Mouse (Mus musculus) macrophage (primary cell): Measurements from ENCODE around the gene B230118H07Rik. TPM values are rescaled to one million over a fixed set of nuclear protein-coding genes. Genes with fewer than 3 reads are reported as not detected.

Source experiments
- H3K27ac ChIP-seq: fragments of 350-480 bp; formaldehyde crosslinking; 2 replicates; pipeline ENCODE4 v1.9.0; 2021
- H3K36me3 ChIP-seq: fragments of 350-480 bp; formaldehyde crosslinking; 2 replicates; pipeline ENCODE4 v1.9.0; 2021; ENCODE audit errors: inconsistent target
- H3K4me3 ChIP-seq: fragments of 350-480 bp; formaldehyde crosslinking; 2 replicates; pipeline ENCODE4 v1.9.0; 2021; ENCODE audit errors: inconsistent target
- H3K79me2 ChIP-seq: fragments of 350-480 bp; formaldehyde crosslinking; 2 replicates; pipeline ENCODE4 v1.9.0; 2021; ENCODE audit errors: inconsistent target
- WGBS: methylation state at CpG from one replicate; pipeline ENCODE4 v1.1.7; 2026; ENCODE audit warnings: inconsistent platforms; ENCODE audit not compliant: missing documents; 5-methylcytosine and 5-hydroxymethylcytosine counted together
- polyA plus RNA-seq: library from polyadenylated mRNA; stranded (reverse); fragments of 250-400 nt; gene quantifications from 3 replicates; pipeline ENCODE4 v1.2.4, GENCODE M21; 2018; ENCODE audit warnings: inconsistent platforms
- total RNA-seq, 78 experiments: library from RNA; depleted of rRNA; stranded (reverse); fragments of 250-400 nt; gene quantifications; 1 replicate in 9 of 78; 2 replicates in 24 of 78; 3 replicates in 43 of 78; 4 replicates in 2 of 78; pipeline ENCODE4 v1.2.4; 2018; ENCODE audit warnings: inconsistent platforms in 56 of 78

B230118H07Rik gene
- 10 to 100 TPM in 7 of 26 experiments, 1 to 10 TPM in 19; 1.1 to 16.5 (median 6.7) TPM for total RNA-seq (2018; cell fraction: chromatin; rRNA removed)
- total RNA-seq (2018; cell fraction: cytosol; rRNA removed): 10 to 100 TPM; 12.7 to 22.0 (median 16.0) TPM
- 10 to 100 TPM in 4 of 26 experiments, 1 to 10 TPM in 22; 1.6 to 14.3 (median 6.2) TPM for total RNA-seq (2018; cell fraction: nucleus; rRNA removed)
- 15.3 to 35.9 TPM (median 23.0 TPM) in 3 replicates for polyA plus RNA-seq

DNA sequence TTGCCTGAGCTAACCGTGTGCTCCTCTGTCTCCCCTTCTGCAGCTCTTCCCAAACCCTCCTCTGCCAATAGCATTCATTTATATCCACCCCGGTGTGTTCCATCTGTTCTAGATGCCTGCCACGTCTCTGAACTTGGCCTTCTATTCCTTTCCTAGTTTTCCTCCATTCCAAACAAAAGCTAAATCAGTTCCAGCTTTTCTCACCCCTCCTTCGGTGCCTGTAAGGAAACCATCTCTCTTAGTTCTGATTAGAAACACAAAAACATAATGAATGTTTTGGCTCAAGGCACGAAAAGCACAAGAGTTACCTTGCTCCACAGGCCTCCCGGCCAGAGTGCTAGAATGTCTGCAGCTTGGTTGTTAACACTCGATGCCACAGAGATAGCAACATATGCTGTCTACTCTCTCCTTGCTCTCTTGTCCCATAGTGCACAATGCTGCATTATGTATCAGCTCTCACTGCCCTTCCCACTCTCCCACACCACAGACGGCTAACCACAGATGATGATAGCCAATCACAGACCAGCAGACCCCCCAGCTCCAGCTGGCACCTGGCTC, at the start of gene B230118H07Rik, which contains the start of gene Rag1:
TSS of gene B230118H07Rik (minus strand) at position 419 of the 558 bp plus-strand sequence.
TSS of gene Rag1 (minus strand) at position 388 of the 558 bp plus-strand sequence.
- 60% methylated on average over 8 of the region's 8 CpGs for WGBS
- Histone ChIP-seq H3K36me3 (no peaks in the 10 kb centered on the region), H3K27ac (no peak within 1 kb of the TSS), H3K4me3 (no peak within 1 kb of the TSS), H3K79me2 (no peaks in the 10 kb centered on the region)

DNA sequence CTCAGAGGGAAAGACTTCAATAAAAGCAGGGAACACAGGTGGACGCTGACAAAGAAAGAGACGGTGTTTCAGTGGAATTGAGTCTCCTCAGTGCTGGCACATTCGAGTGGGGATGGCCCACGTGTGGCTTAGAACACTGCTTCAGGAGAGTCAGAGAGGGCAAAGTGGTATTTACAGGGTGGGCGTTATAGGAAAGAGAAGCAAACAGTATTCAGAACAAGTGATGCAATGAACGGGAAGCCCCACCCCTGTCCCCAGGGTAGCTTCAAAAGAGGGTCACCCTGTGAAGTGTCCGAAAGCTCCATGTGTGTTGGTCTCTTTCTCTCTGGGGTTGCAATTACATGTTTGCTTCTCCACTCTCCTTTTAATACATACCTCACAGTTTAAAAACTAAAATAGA, 46.3 kb upstream of the B230118H07Rik start:
- Histone ChIP-seq H3K4me3 (no peak overlapping the region), H3K27ac (no peak overlapping the region), H3K79me2 (peaks cover 7% of the 10 kb centered on the region; the same call in 1 of the 2 replicates), H3K36me3 (peaks cover 39% of the 10 kb centered on the region)
- WGBS: 94% methylated on average over 7 of the region's 7 CpGs

DNA sequence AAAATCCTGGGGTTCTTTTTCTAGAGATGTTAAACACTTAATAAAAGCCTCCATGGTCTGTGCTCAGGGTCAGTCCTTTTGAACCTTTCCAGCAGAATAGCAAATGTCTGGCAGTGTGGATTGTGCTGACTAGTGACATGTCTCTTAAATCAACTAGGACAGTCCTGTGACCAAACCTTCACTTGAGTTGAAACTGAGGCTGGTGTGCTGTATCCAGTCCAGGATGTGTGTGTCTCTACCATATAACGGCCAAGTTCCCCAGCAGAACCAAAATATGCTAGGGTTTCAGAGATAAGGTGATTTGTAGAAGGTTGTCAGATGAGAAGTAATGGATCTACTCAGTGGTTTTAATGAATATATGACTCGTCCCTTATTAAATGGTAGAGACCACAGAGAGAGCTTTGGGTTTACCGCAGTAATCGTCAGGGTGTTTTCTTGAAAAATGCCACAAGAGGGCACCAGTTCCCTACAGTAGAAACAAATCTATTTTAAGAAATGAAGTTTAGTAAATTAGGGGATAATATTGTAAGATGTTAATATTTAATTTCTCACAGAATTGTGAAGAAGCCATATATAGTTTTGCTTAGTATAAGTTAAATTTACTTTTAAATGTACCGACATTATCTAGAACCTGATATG, 44.4 kb upstream of the B230118H07Rik start:
- Histone ChIP-seq H3K36me3 (peaks cover 54% of the 10 kb centered on the region), H3K4me3 (no peak overlapping the region), H3K27ac (no peak overlapping the region), H3K79me2 (peaks cover 7% of the 10 kb centered on the region; the same call in 1 of the 2 replicates)
- WGBS: 55% methylated on average over 5 of the region's 5 CpGs

DNA sequence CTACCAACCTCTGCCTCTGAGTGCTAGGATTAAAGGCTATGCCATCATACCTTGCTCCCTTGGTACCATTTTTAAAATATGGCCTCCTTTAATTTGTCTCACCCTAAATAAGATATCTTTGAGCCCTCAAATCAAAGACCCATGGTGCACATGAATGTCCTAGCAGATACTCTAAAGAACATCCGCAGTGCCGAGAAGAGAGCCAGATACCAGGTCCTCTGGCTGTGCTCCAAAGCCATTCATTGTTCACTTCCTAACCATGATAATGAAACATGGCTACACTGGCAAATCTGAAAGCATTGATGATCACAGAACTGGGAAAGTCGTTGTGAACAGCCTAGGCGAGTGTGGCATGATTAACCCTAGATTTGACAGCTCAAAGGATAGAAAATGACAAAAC, 43.7 kb upstream of the B230118H07Rik start:
- Histone ChIP-seq H3K36me3 (peaks cover 61% of the 10 kb centered on the region), H3K4me3 (no peak overlapping the region), H3K79me2 (peaks cover 7% of the 10 kb centered on the region; the same call in 1 of the 2 replicates), H3K27ac (no peak overlapping the region)
- 80% methylated on average over 4 of the region's 4 CpGs for WGBS

DNA sequence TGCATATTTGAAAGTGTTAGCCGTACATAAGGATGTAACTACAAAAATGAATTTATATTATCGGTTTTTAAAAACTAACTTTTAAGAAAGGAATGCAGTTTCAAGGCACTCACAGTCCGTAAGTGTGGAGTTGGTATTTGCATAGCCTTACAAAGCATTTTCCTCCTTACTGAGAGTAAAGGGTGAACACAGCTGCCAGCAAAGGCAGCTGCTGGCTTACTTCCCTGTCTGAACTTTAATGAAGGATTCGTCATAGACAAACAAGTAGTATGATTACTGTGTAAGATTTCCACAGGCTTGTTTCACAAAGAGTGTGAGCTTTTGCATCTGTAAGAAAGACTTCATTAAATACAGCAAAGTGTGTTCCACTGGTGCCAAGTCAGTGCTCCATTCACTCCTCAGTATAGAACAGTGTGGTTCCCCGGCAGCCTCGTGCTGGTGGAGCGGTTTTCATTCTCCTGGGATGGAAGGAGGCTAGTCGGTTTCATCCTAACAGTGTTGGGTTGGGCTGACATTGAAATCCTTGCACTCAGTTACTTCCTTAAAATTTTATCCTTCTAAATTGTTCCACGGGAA, 41.0 kb upstream of the B230118H07Rik start:
- Histone ChIP-seq H3K36me3 (peaks cover 62% of the 10 kb centered on the region), H3K27ac (no peak overlapping the region), H3K4me3 (no peak overlapping the region), H3K79me2 (0 out of 2 replicates have a peak, but pooled peaks cover 2% of the 10 kb centered on the region)
- 93% methylated on average over 9 of the region's 9 CpGs for WGBS

DNA sequence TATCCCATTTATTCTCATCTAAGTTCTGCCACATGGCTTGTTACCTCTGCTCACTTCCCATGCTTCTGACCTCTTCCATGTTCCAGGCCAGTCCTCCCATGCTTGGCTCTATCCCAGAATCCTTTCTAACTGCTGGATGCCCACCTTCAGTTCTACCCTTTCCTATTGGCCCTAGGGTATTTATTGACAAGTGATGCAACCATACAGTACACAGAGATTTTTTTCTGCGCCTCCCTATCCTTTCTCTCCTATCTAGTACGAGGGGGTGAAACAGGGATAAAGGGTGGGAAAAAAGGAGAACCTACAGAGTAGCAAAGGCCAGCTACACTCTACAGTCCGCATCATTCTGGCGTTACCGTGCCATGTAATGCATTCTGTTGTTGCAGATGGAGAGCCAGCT, 38.7 kb upstream of the B230118H07Rik start:
- 91% methylated on average over 5 of the region's 5 CpGs for WGBS

DNA sequence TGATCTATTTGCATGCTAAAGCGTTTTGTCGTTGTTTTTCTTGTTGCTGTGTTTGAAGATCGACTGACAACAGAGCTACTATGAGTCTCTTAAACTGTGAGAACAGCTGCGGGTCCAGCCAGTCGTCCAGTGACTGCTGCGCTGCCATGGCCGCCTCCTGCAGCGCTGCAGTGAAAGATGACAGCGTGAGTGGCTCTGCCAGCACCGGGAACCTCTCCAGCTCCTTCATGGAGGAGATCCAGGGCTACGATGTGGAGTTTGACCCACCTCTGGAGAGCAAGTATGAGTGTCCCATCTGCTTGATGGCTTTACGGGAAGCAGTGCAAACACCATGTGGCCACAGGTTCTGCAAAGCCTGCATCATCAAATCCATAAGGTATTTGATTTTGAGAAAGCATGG, 35.1 kb upstream of the B230118H07Rik start:
- WGBS: 94% methylated on average over 12 of the region's 12 CpGs
- H3K27ac ChIP-seq: no peak overlapping the region
- H3K4me3 ChIP-seq: no peak overlapping the region
- peaks cover 57% of the 10 kb centered on the region for H3K79me2 ChIP-seq
- H3K36me3 ChIP-seq: peaks cover 36% of the 10 kb centered on the region

More for the DNA sequence above, 38.7 kb upstream of the B230118H07Rik start:
- no peak overlapping the region for H3K27ac ChIP-seq
- H3K4me3 ChIP-seq: no peak overlapping the region
- peaks cover 66% of the 10 kb centered on the region for H3K36me3 ChIP-seq
- peaks cover 21% of the 10 kb centered on the region for H3K79me2 ChIP-seq

DNA sequence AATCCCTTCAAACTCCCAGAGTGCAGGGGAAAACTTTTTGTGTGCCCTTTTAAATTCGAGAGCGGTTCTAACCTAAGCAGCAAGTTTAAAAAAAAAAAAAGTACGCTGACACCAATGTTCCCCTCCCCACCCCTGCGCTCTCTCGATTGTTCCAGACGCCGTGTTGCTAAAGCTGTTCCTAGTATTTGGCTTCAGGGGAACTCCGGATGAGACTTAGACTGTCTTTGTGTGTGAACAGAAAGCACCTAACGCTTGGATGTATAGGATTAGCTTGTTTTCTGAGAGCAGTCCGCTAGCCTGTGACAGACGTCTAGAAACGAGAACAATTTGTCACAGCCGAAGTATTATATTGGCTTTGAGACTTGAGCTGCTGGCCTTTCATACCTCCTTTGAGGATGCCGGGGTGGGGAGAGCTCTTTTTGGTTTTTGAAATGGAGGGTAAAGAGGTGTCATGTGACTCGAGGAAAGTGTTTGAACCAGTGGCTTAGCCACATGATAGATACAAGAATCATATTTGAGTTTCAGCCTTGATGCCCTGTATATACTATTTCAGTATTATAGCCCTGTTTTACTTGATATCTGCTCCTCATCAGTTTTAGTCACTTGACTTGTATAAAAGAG, 29.9 kb upstream of the B230118H07Rik start:
- WGBS: 2% methylated on average over 15 of the region's 15 CpGs
- Histone ChIP-seq H3K4me3 (peak overlapping the region; percentile 84), H3K27ac (no peak overlapping the region), H3K79me2 (peaks cover 59% of the 10 kb centered on the region), H3K36me3 (0 out of 2 replicates have a peak, but pooled peaks cover 3% of the 10 kb centered on the region)

DNA sequence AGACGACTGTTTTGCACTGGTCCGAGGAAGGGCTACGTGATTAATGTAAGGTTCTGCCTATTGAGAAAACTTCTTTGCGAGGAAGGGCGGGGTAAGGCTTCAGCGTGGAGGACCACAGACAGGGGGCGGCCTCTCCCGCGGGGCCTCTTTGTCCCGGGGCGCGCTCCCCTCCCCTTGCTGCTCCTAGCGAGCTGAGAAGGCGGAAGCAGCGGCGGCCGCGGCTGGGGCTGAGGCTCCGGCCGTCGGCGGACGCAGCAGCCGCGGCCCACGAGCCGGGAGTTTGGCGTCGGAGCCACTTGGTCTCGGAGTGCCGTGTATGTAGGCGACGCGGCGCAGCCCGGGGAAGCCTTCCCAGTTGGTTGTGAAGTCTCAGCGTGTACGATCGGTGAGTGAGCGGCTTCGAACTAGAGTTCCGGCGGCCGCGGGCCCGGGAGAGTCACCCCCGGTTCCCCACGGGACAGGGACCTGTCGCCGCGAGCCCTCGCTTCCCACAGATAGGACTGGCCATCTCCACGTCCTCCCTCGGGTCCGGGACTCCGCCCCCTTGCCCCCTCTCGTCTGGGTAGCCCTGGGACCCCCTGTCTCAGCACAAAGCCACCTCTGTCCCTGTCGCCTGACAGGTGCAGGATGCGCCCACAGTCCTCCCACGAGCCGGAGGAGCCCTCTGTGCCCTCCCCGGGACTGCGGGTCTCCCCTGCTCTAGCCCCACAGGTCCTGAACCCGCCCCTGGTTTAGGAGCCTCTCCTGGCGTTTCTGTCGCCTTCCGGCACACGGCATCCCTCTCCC, 29.1 kb upstream of the B230118H07Rik start, which contains the start of gene Traf6:
TSS of gene Traf6 (plus strand) at position 194 of the 786 bp plus-strand sequence.
- Histone ChIP-seq H3K27ac (no peak within 1 kb of the TSS), H3K36me3 (no peaks in the 10 kb centered on the region), H3K79me2 (peaks cover 51% of the 10 kb centered on the region), H3K4me3 (peak within 1 kb of the TSS; percentile 84)
- WGBS: 1% methylated on average over 61 of the region's 68 CpGs

DNA sequence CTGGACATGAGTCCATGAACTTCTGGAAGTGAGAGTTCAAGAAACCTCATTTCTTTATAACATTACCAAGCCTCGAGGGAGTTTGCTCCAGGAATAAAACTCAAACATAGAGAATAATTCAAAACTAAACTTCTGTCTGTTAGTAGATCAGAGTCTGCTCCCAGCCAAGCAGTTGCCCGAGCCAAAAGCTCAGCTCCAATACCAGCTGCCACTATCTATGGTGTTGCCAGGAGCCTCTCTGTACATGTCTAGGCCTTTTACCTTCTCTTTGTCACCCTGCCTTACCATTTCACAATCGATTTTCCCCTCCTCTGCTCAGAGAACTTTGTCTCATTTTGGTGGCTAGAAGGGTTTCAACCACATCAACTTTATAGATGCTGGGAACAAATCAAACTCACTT, 24.2 kb upstream of the B230118H07Rik start:
- Histone ChIP-seq H3K27ac (no peak overlapping the region), H3K36me3 (no peaks in the 10 kb centered on the region), H3K4me3 (no peak overlapping the region), H3K79me2 (peaks cover 2% of the 10 kb centered on the region)
- WGBS: 71% methylated on average over 3 of the region's 3 CpGs

DNA sequence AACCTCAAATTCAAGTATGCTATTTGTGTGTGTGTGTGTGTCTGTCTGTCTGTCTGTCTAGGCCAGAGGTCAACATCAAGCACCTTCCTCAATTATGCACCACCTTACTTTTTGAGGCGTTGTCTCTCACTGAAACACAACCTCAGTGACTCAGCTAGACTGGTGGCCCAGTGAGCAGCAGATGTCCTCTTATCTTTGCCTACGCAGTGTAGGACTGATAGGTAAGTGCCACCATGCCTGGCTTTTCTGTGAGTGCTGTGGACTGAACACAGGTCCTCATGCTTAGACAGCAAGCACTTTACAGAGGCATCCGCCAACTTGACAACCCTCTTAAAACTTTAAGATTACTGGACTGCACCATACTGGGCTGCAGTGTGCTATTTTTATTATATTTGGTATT, 19.4 kb upstream of the B230118H07Rik start:
- no peak overlapping the region for H3K4me3 ChIP-seq
- 87% methylated on average over 3 of the region's 3 CpGs for WGBS
- H3K27ac ChIP-seq: no peak overlapping the region
- H3K79me2 ChIP-seq: no peaks in the 10 kb centered on the region
- no peaks in the 10 kb centered on the region for H3K36me3 ChIP-seq

DNA sequence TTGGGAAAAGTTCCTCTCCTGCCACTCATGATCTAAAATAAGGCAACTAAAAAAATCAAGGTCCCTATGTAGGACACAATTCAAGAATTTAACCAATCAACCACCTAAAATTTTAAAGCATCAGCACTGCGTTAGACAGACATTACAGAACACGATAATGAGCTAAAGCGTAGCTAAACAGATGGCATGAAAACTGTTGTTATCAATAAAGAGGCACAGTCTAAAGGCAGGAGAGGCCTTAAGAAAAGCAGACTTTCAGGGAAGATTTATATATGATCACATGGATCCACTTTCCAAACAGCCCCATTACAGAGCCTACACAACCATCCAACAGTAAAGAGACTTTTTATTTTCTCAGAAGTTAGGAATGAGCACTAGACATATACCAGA, 16.4 kb upstream of the B230118H07Rik start:
- H3K79me2 ChIP-seq: no peaks in the 10 kb centered on the region
- no peaks in the 10 kb centered on the region for H3K36me3 ChIP-seq
- 100% methylated on average over 3 of the region's 3 CpGs for WGBS

DNA sequence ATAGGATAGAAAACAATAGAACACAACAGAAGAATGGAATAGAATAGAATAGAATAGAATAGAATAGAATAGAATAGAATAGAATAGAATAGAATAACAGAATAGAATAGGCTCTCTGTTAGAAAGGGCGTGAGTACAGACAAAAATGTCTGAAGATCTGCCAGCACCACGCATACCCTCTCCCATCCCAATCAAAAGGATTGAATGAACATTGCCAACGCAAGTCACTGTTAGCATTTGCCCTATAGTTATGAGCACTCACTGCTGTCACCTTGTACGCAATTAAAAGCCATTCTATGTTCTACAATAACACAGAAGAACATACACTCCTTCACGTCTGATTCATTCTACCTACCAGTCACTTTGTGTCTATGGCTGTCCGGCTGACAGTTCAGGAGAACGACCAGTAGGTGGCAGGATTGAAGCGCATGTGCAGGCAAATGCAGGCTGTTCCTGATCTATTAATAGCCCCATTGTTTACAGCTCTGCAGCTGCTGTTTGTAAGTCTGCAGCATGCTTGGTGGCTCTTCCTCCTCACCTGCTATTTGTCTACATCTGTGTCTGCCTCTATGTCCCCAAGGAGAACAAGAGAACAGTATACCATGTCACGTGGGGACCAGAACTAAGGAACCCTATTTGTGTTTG, 15.8 kb upstream of the B230118H07Rik start:
- WGBS: 31% methylated on average over 9 of the region's 9 CpGs
- H3K79me2 ChIP-seq: no peaks in the 10 kb centered on the region
- H3K4me3 ChIP-seq: no peak overlapping the region
- H3K36me3 ChIP-seq: no peaks in the 10 kb centered on the region
- H3K27ac ChIP-seq: no peak overlapping the region

More for the DNA sequence above, 16.4 kb upstream of the B230118H07Rik start:
- Histone ChIP-seq H3K27ac (no peak overlapping the region), H3K4me3 (no peak overlapping the region)
